Mouse (Mus musculus) urinary bladder, adult 2 months (tissue): ENCODE data around the gene Zscan25. TPM values are rescaled to one million over a fixed set of nuclear protein-coding genes. Genes with fewer than 3 reads are reported as not detected.
"Not testable (repeated sequence)": the region's sequence is repeated elsewhere in the genome, so short reads cannot be mapped to it uniquely, and the experiment has no call there.

ENCODE experiments used
- DNase-seq: peaks from one replicate; pipeline ENCODE4 v3.0.0; 2022; ENCODE audit warnings: low spot score
- polyA plus RNA-seq: library from polyadenylated mRNA; depleted of rRNA; stranded (reverse); fragments of >200 nt; gene quantifications from 2 replicates; pipeline ENCODE4 v1.2.3, GENCODE M21; 2012; rRNA removed

Zscan25 gene
- 16.1 and 19.1 TPM in 2 replicates for polyA plus RNA-seq

DNA sequence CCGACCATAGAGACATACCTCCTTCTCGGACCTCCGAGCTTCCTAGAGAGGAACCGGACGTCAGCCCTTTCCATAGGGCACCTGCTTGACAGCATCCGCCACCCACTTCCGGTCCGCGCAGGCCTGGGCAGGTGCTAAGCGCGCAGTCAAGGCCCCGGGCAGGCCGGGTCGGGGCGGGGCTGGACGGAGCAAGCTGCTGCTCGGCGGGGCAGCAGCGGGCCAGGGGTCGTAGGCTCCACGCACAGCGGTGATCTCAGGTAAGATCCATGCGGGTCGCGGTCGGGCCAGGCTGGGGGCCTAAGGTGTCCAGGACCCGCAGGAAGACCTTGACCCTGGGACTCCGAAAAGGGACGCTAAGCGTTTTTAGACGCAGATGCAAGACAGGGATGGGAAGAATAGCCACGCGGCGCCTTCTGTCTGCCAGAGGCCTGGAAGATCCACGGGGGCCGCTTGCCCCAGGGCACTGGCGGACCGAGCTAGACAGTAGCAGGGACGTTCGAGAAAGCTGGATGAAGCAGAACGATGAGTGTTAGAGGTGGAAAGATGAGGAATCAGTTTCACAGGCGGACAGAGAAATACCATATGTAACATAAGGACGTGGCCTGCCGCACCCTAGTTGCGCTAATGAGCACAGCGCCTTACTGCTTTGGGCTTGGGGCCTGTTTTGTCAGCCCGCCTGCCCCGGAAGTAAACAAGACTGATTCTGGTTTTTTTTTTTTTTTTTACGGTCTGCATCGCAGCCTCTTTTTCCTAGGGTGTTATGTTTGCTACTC lies at the start of gene Zscan25:
Gene Zscan25, plus strand, starts transcription at position 130 of the 773 bp plus-strand sequence.
- DNase-seq = peak; percentile 92

DNA sequence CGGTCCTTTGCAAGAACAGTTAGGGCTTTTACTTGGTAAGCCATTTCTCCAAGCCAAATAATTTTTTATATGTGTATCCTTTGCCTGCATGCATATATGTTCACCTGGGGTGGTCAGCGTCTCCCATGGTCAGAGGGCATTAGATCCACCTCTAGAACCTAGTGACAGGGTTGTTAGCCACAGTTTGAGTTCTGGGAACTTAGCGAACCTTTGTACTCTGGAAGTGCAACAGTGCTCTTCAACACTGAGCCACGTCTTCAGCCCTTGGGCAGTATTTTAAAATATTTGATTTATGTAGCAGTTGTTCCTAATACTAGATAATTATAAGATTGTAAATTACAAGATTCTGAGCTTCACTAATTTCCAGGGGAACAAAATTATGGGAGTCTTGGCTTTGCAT lies 49.7 kb upstream of the Zscan25 start:
- no peak for DNase-seq

DNA sequence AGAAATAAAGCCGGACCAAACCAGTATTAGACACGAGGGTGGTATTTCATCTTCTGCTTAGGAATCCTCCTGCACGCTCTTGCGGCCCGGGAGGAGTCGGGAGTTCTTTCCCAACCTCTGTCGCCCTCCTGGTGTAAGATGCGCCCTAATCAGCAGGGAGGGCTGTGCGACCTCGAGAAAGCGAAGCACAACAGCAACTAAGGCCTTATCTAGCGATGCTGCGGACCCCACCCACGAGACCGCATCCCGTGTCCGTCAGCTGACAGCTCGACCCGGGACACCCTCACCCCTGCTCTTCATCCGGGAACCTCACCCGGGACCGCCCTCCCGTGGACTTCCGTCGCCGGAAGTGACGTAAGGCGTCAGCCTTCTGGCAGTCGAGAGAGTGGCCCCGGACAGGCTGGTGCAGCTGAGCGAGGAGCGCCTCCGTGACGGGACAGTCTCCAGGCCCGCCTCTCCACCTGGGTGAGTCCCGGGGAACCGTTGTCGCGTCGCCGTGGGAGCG lies 48.9 kb upstream of the Zscan25 start, which contains the start of gene Zfp655:
Gene Zfp655, plus strand, starts transcription at position 349 of the 505 bp plus-strand sequence.
- peak; percentile 96 for DNase-seq

DNA sequence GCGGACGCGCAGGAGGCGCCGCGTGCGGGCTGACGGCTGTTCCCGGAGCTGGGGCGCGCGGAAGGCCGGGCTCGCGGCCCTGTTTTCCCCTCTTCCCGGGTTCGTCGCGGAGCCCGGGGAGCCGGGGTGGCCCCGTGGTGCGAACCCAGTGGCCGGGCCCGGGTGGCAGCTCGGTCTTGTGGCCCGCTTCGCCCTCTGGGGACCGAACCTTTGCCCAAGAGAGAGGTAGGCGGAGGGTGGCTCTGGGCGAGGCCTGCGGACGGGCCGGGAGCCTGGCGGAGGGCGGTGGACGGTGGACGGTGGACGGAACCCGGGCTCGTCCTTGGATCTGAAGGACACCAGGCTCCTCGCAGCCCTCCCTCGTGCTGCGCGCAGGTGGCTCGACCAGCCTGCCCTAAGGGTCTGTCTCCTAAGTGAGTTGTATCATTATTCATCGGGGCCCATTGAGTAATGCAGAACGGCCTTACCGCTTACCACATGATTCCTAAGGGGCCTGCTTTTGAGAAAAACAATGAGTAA lies 48.3 kb upstream of the Zscan25 start:
- DNase-seq = no peak

DNA sequence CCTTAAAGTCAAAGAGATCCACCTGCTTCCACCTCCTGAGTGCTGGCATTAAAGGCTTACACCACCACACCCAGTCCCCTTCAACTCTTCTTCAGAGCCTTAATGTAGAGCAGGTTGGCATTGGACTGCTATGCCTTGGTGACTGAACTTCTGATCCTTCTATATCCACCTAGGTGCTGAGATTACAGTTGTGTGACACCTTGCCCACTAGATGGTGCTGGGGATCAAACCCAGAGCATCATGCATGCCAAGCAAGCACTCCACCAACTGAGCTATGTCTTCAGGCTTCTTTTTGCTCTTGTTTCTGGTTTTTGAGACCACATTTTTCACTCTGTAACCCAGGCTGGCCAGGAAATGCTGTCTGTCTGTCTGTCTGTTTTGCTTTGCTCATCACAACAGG lies 45.7 kb upstream of the Zscan25 start:
- DNase-seq = no peak

DNA sequence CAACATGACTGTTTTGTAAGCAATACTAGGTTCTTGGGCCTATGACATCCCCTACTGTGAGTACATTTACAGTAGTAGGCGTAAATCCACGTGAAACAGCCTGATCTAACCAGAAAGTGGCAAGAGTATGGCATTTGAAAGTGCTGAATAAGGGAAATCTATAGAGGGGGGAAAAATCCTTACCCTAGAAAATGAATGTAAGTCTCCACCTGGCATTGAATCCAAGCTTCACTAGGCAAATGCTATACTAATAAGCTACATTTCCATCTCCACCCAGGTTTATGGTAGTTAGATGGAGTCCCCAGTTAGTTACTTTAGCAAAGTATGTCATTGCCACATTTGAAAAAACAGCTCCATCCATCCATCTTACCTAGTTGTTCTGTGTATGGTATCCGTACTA lies 30.8 kb upstream of the Zscan25 start:
- no peak for DNase-seq

DNA sequence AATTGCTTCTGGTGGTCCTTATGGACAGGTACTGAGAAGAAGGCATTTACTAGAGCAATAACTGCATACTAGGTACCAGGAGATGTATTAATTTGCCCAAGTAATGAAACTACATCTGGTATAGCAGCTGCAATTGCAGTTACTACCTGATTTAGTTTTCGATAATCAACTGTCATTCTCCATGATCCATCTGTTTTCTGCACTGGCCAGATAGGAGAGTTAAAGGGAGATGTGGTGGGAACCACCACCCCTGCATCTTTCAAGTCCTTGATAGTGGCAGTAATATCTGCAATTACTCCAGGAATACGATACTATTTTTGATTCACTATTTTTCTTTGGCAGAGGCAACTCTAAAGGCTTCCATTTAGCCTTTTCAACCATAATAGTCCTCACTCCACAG lies 6.7 kb upstream of the Zscan25 start:
- DNase-seq = not testable (repeated sequence)

DNA sequence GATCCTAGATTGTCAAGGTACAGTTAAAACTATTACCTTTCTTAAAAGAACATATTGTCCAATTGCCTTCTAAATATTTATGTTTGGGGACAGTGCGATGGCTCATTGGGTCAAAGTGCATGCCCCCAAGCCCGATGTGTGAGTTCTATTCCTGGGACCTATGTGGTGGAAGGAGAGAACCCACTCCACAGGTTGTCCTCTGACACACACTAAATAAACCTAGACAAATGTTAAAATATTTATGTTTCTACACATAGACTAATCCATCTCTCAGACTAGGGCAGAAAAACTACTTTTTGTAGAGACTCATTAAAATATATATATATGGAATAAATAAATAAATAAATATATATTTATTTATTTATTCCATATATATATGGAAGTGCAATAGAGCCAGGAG lies 352 bp upstream of the Zscan25 start:
- no peak for DNase-seq

DNA sequence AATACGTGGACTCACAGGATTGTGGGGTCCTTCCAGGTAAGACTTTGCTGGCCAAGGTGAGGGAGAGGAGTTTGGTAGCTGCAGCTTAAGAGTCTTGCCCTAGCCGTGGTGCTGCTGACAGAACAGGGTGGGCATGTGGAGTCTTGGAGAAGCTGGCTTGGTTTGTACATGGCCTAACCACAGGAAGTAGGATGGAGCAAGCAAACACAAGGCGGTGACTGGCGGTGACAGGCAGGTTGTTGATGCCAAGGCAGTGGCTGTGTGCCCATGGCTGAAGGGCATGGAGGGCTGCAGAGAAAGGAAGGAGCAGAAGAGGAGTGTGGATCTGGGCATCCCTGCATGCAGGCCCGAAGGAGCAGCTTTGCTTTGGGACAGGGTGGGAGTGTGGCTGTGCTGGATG lies 8.1 kb downstream of the Zscan25 start:
- no peak for DNase-seq

DNA sequence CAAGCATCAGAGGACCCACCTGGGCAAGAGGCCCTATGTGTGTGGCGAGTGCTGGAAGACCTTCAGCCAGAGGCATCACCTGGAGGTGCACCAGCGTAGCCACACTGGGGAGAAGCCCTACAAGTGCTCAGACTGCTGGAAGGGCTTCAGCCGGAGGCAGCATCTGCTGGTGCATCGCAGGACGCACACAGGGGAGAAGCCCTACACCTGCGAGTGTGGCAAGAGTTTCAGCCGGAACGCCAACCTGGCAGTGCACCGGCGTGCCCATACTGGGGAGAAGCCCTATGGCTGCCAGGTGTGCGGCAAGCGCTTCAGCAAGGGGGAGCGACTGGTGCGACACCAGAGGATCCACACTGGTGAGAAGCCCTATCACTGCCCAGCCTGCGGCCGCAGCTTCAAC lies 10.4 kb downstream of the Zscan25 start:
- no peak for DNase-seq

DNA sequence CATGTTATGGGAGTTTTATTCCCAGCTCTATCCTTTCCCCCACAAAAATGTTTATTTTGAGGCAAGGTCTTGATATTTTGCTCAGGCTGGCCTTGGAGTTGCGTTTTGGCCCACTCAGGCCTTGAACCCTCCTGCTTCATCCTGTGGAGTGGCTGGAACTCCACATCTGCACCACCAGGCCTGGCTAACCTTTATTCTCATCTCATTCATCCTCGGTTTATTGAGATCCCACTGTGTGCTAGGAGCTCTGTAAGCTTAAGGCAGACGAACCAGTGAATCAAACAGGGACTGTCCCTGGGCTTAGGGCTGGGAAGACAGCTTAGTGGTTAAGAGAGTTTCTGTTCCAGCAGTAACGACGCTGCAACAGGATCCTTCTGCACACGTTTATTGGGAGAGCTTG lies 12.1 kb downstream of the Zscan25 start:
- no peak for DNase-seq

DNA sequence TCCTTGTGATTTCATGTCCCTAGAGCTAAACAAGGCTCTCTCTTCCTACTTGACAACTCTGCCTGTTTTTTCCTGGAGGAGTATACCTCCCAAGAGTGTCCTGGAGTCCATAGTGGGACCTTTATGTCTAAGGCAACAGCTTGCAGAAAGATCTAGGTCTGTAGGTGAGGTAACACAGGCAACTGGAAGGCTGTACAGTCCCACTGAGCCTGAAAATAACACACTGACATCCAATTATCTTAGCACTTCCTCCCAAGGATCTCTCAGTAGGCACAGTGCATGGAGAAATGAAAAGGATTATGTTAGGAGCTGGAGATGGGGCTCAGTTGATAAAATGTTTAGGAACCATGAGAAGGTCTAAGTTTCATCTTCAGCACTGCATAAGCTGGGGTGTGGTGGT lies 20.2 kb downstream of the Zscan25 start:
- no peak for DNase-seq

DNA sequence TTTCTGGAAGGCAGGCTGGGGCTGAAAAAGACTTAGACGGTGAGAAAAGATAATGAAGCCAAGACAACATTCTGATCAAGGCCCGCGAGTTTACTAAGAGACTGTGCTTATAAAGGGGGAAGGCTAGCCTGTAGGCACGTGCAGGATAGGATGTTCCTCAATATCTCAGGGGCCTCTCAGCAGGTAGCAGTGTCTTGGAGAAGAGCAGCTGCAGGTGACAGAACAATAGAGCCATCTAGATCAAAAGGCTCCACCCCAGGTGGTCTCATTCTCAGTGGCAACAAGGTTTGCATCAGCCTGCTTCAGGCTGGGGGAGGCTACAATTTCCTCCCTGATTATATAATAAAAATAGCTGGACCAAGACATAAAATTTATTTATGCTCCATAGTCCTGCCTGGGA lies 21.5 kb downstream of the Zscan25 start:
- DNase-seq = not testable (repeated sequence)

DNA sequence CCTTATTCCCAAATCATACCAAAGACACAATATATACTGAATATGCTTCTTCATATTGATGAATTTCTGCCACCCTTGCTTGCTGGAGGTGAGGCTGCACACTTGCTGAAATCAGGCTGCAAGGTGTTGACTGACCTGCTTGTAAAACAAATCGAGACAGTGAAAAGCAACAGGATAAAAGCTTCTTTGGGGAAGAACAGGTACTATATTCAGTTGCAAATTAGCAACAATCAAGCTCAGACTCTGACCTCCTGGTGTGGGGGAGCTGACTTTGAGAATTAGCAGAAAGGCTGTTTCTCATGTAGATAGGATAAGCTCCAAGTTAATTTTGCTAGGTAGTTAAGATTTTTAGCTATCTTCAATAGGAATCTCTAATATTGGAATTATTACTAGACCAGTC lies 22.1 kb downstream of the Zscan25 start:
- DNase-seq = no peak

DNA sequence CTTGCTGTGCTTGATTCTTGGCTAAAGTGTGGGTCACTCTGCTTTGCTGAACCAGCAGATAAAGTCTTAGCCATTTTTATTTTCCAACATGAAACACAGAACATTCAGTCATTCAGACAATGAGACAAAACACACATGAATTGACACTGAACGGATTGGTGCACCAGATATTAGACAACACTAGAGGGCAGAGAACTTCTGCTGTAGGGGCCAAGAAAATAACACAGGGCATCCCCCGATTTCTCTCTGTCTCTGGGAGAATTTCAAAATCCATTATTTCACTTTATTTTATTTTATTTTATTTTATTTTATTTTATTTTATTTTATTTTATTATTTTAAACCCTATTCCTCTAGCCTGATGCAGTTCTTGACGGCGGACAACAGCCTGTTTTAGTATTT lies 26.7 kb downstream of the Zscan25 start:
- DNase-seq = not testable (repeated sequence)

DNA sequence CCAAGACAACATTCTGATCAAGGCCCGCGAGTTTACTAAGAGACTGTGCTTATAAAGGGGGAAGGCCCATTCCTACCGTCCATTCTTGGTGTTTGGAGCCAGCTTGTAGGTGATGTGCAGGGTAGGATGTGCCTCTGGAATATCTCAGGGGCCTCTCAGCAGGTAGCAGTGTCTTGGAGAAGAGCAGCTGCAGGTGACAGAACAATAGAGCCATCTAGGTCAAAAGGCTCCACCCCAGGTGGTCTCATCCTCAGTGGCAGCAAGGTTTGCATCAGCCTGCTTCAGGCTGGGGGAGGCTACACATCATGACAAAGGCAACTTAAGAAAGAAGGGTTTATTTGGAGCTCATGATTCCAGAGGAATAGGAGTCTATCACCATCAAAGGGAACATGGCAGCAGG lies 27.5 kb downstream of the Zscan25 start:
- DNase-seq = not testable (repeated sequence)

DNA sequence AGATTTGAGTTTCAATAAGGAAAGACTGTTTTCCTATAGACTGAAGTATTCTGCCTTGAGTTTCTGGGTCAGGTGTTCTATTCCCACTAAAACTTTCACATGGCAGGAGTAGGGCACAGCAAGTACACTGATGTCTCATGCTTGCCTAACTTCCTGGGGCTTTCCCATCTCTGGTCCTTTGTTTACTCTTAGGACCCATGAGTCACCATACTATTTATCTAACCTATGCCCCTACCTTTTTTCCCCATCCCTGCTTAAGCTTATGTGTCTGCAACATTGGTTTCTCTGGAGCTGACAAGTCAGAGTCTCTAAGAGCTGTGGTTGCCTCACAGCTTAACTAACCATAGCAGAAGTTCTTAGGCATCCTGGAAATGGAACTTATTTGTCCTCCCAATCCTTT lies 33.5 kb downstream of the Zscan25 start:
- DNase-seq = no peak

DNA sequence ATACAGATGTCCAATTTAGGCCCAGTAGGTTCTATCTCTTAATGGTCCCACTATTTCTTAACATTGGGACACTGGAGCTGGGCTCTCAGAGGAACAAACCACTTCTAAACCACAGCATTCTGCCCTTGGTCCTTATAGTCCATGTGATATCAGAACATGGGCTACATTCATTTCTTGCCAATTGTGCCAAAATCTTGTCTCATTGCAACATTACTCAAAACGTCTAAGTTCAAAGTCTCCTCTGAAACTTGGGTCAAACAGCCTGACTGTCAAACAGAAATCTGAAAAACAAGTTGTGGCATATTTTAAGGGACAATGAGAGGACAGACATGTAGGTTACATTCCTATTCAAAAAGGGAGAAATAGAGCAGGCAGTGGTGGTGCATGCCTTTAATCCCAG lies 36.8 kb downstream of the Zscan25 start:
- no peak for DNase-seq

DNA sequence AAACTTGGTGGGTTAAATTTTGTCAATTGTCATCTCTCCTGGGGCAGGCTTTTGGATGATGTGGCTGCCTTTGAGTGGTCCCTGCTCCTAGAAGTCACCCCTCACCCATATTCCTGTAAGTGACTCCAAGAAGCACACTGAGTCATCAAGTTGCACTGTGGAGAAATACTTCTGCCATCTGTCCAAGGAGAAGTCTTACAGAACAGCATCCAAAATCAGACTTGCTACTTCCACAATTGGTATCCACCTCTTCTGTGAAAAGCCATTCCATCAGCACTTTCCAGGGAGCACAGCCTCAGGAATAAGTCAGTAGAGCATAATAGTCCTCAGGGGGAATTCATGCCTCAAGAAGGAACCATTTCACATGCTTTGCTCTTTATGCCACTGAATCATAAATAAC lies 58.5 kb downstream of the Zscan25 start:
- DNase-seq = not testable (repeated sequence)
